Mouse (Mus musculus) kidney, embryonic 16.5 days (tissue): ENCODE results near the gene Rgp1. TPM values are rescaled to one million over a fixed set of nuclear protein-coding genes. Genes with fewer than 3 reads are reported as not detected.
A peak's percentile ranks its signal among the peaks of the same experiment; 100 is the strongest.
"Not testable (repeated sequence)": the region's sequence is repeated elsewhere in the genome, so short reads cannot be mapped to it uniquely, and the experiment has no call there.

ENCODE experiments used
- ATAC-seq: fragments of 200-750 bp; cut with Nextera tagmentation; 2 replicates; pipeline ENCODE4 v1.8.0; 2017; ENCODE audit warnings: moderate TSS enrichment; ENCODE audit not compliant: low FRiP score, low TSS enrichment
- H3K27ac ChIP-seq: fragments of 300-500 bp; sonication (generic); 2 replicates; pipeline ENCODE4 v1.5.1; 2014; ENCODE audit warnings: low read length
- H3K27me3 ChIP-seq: fragments of 300-500 bp; sonication (generic); 2 replicates; pipeline ENCODE4 v1.6.1; 2014; ENCODE audit warnings: low read length, control low read depth, mixed read lengths; ENCODE audit not compliant: insufficient read depth
- H3K36me3 ChIP-seq: fragments of 300-500 bp; sonication (generic); 2 replicates; pipeline ENCODE4 v1.6.1; 2014; ENCODE audit warnings: low read length, control low read depth, mixed read lengths; ENCODE audit not compliant: insufficient read depth
- H3K4me1 ChIP-seq: fragments of 300-500 bp; sonication (generic); 2 replicates; pipeline ENCODE4 v1.6.1; 2014; ENCODE audit warnings: low read length, control low read depth, mixed read lengths; ENCODE audit not compliant: insufficient read depth
- H3K4me2 ChIP-seq: fragments of 300-500 bp; sonication (generic); replicated peaks from 2 replicates; pipeline ENCODE4 v1.6.1; 2014; ENCODE audit warnings: low read depth, low read length
- H3K4me3 ChIP-seq: fragments of 300-500 bp; sonication (generic); 2 replicates; pipeline ENCODE4 v1.5.1; 2014; ENCODE audit warnings: mild to moderate bottlenecking, low read length
- H3K9ac ChIP-seq: fragments of 300-500 bp; sonication (generic); replicated peaks from 2 replicates; pipeline ENCODE4 v1.6.1; 2014; ENCODE audit warnings: low read length
- H3K9me3 ChIP-seq: fragments of 300-500 bp; sonication (generic); 2 replicates; pipeline ENCODE4 v1.6.1; 2016; ENCODE audit warnings: low read length, control low read depth
- WGBS: fragments of 180-500 bp; shearing (Covaris S2); extraction: QIAGEN DNeasy Blood & Tissue Kit; methylation state at CpG from one replicate; pipeline ENCODE4 v1.1.7; 2014; 5-methylcytosine and 5-hydroxymethylcytosine counted together
- polyA plus RNA-seq: library from polyadenylated mRNA; unstranded; fragments of >200 nt; fragmentation: Nextera tagmentation; extraction: Ambion mirVana; gene quantifications from 2 replicates; pipeline ENCODE4 v1.2.1, GENCODE M21; 2015

Gene Rgp1
- polyA plus RNA-seq, 1 experiment from 2014 or later, result 33.0 TPM

- Histone ChIP-seq H3K4me2 (no peak overlapping the region), H3K9ac (no peak overlapping the region), H3K4me1 (no peaks in the 10 kb centered on the region), H3K9me3 (peaks cover 6% of the 10 kb centered on the region; the same call in 1 of the 2 replicates), H3K4me3 (no peak overlapping the region), H3K36me3 (peaks cover 99% of the 10 kb centered on the region), H3K27ac (no peak overlapping the region), H3K27me3 (no peaks in the 10 kb centered on the region)
- no peak for ATAC-seq
- 92% methylated on average over 12 of the region's 12 CpGs for WGBS
These were observed 29.5 kb upstream of the Rgp1 start for GRCm38 (mm10) chr4:43549055-43549454.

- H3K9ac ChIP-seq, ATAC-seq, H3K4me2 ChIP-seq, H3K9me3 ChIP-seq, H3K27ac ChIP-seq, H3K27me3 ChIP-seq, H3K4me3 ChIP-seq, H3K4me1 ChIP-seq: not testable (repeated sequence)
- H3K36me3 ChIP-seq, result peaks cover 98% of the 10 kb centered on the region
- 90% methylated on average over 6 of the region's 6 CpGs for WGBS
These were observed 26.7 kb upstream of the Rgp1 start for GRCm38 (mm10) chr4:43551854-43552253.

- ATAC-seq, result no peak
- no peaks in the 10 kb centered on the region for H3K27me3 ChIP-seq
- peaks cover 92% of the 10 kb centered on the region for H3K36me3 ChIP-seq
- no peak overlapping the region for H3K4me2 ChIP-seq
- 63% methylated on average over 5 of the region's 5 CpGs for WGBS
- no peak overlapping the region for H3K4me3 ChIP-seq
- H3K27ac ChIP-seq, result no peak overlapping the region
- H3K9me3 ChIP-seq, result peaks cover 6% of the 10 kb centered on the region; the same call in 1 of the 2 replicates
- peaks cover 5% of the 10 kb centered on the region for H3K4me1 ChIP-seq
- no peak overlapping the region for H3K9ac ChIP-seq
These were observed 26.1 kb upstream of the Rgp1 start for GRCm38 (mm10) chr4:43552437-43552836.

- H3K9me3 ChIP-seq, result peaks cover 6% of the 10 kb centered on the region; the same call in 1 of the 2 replicates
- no peak overlapping the region for H3K4me3 ChIP-seq
- no peak overlapping the region for H3K4me2 ChIP-seq
- peaks cover 19% of the 10 kb centered on the region for H3K4me1 ChIP-seq
- H3K9ac ChIP-seq, result no peak overlapping the region
- peaks cover 78% of the 10 kb centered on the region for H3K36me3 ChIP-seq
- H3K27me3 ChIP-seq, result no peaks in the 10 kb centered on the region
- no peak overlapping the region for H3K27ac ChIP-seq
- no peak for ATAC-seq
These were observed 24.6 kb upstream of the Rgp1 start for GRCm38 (mm10) chr4:43553891-43554290.

- H3K4me2 ChIP-seq, result no peak overlapping the region
- WGBS, result 95% methylated on average over 7 of the region's 7 CpGs
- H3K9ac ChIP-seq, result no peak overlapping the region
- peaks cover 57% of the 10 kb centered on the region for H3K36me3 ChIP-seq
- no peak overlapping the region for H3K27ac ChIP-seq
- peaks cover 39% of the 10 kb centered on the region for H3K4me1 ChIP-seq
- H3K9me3 ChIP-seq, result peaks cover 6% of the 10 kb centered on the region; the same call in 1 of the 2 replicates
- no peak for ATAC-seq
- H3K4me3 ChIP-seq, result no peak overlapping the region
- H3K27me3 ChIP-seq, result no peaks in the 10 kb centered on the region
These were observed 22.6 kb upstream of the Rgp1 start for GRCm38 (mm10) chr4:43555926-43556325.

- no peaks in the 10 kb centered on the region for H3K27me3 ChIP-seq
- peak; percentile 36 for ATAC-seq
- H3K4me2 ChIP-seq, result peak overlapping the region; percentile 73
- WGBS, result 32% methylated on average over 5 of the region's 5 CpGs
- H3K27ac ChIP-seq, result peak overlapping the region; percentile 93
- peak overlapping the region; percentile 82 for H3K4me3 ChIP-seq
- H3K9ac ChIP-seq, result peak overlapping the region; percentile 57
- peaks cover 36% of the 10 kb centered on the region for H3K36me3 ChIP-seq
- no peaks in the 10 kb centered on the region for H3K9me3 ChIP-seq
- H3K4me1 ChIP-seq, result peaks cover 44% of the 10 kb centered on the region
These were observed 20.4 kb upstream of the Rgp1 start for GRCm38 (mm10) chr4:43558028-43558630.

- WGBS, result 19% methylated on average over 13 of the region's 13 CpGs
- Histone ChIP-seq H3K27me3 (no peaks in the 10 kb centered on the region), H3K9ac (peak overlapping the region; percentile 57), H3K36me3 (peaks cover 30% of the 10 kb centered on the region), H3K4me1 (peaks cover 51% of the 10 kb centered on the region), H3K27ac (peak overlapping the region; percentile 93), H3K4me3 (peak overlapping the region; percentile 82), H3K9me3 (no peaks in the 10 kb centered on the region), H3K4me2 (peak overlapping the region; percentile 73)
- ATAC-seq, result peak; percentile 40
These were observed 19.7 kb upstream of the Rgp1 start for GRCm38 (mm10) chr4:43558631-43559356.

GRCm38 (mm10) chr4:43559519-43560242 lies 18.8 kb upstream of the Rgp1 start:
- Histone ChIP-seq H3K9me3 (no peaks in the 10 kb centered on the region), H3K27ac (peak overlapping the region; percentile 100), H3K4me3 (peak overlapping the region; percentile 82), H3K27me3 (no peaks in the 10 kb centered on the region), H3K9ac (peak overlapping the region; percentile 95), H3K4me2 (peak overlapping the region; percentile 73), H3K36me3 (peaks cover 23% of the 10 kb centered on the region), H3K4me1 (peaks cover 56% of the 10 kb centered on the region)
- no peak for ATAC-seq
- WGBS, result 66% methylated on average over 13 of the region's 13 CpGs

- no peaks in the 10 kb centered on the region for H3K27me3 ChIP-seq
- ATAC-seq, result no peak
These were observed 18.3 kb upstream of the Rgp1 start for GRCm38 (mm10) chr4:43560243-43560611.

More at GRCm38 (mm10) chr4:43560243-43560611, 18.3 kb upstream of the Rgp1 start:
- peaks cover 22% of the 10 kb centered on the region for H3K36me3 ChIP-seq
- H3K9ac ChIP-seq, result peak overlapping the region; percentile 95
- H3K4me2 ChIP-seq, result peak overlapping the region; percentile 73
- H3K27ac ChIP-seq, result peak overlapping the region; percentile 100; the same call in 1 of the 2 replicates
- H3K4me3 ChIP-seq, result peak overlapping the region; percentile 82
- H3K4me1 ChIP-seq, result peaks cover 56% of the 10 kb centered on the region
- no peaks in the 10 kb centered on the region for H3K9me3 ChIP-seq
- 21% methylated on average over 6 of the region's 6 CpGs for WGBS
